Mouse (Mus musculus) ES-E14 (cell line): ENCODE measurements around the gene Dusp14.
A peak's percentile ranks its signal among the peaks of the same experiment; 100 is the strongest.

ENCODE experiments used
- HCFC1 ChIP-seq: IDR thresholded peaks from 2 replicates; pipeline ENCODE4 v1.6.1; 2012; ENCODE audit warnings: low read length, inconsistent platforms, borderline replicate concordance; ENCODE audit not compliant: insufficient read depth
- MAFK ChIP-seq: IDR thresholded peaks from 2 replicates; pipeline ENCODE4 v1.6.1; 2014; ENCODE audit warnings: mild to moderate bottlenecking, low read depth, low read length, inconsistent platforms; ENCODE audit not compliant: insufficient read depth
- ZC3H11A ChIP-seq: IDR thresholded peaks from 2 replicates; pipeline ENCODE4 v1.6.1; 2012; ENCODE audit warnings: low read depth, mild to moderate bottlenecking, inconsistent platforms, low read length, borderline replicate concordance
- ZNF384 ChIP-seq: IDR thresholded peaks from 2 replicates; pipeline ENCODE4 v1.6.1; 2012; ENCODE audit warnings: low read depth, low read length, inconsistent platforms

- TF ChIP-seq ZC3H11A, result no peak
- peak; percentile 56; the same call in 1 of the 2 replicates for TF ChIP-seq MAFK
- TF ChIP-seq ZNF384, result no peak
- no peak for TF ChIP-seq HCFC1
Measured at GRCm38 (mm10) chr11:84061881-84062280, 7.2 kb downstream of the Dusp14 start.
